Comparison of ENCODE assay signal across 9 mouse cellular contexts in genomic region chrY:1244421-1244820, GRCm38 (mm10). TPM values are rescaled to one million over a fixed set of nuclear protein-coding genes. Genes with fewer than 3 reads are reported as not detected.
DNase-seq lines count a peak whose midpoint lies in the region; ATAC-seq and TF ChIP-seq lines count a peak whose summit lies in the region.
"Had no signal": no experiment of that assay in that cellular context is flagged by ENCODE, and none has a peak within 500 bp of the region (broad histone marks: within the 10 kb centered on the region; RNA-seq: fewer than 3 reads in every experiment).

No protein-coding gene starts in this region.

- no peak for DNase-seq in kidney, adult 9 months
- no peak for DNase-seq in embryonic facial prominence, embryonic 10.5 days (ENCODE audit: low spot score)
- DNase-seq in hindbrain, postnatal 0 days (ENCODE audit: low spot score): no peak
- no peak for DNase-seq in layer of hippocampus, adult 11-12 months (ENCODE audit: low spot score)
- DNase-seq in spleen, postnatal 14 days (ENCODE audit: low spot score in 2 of 2): no peak
- DNase-seq in kidney, postnatal 25 days: no peak
- DNase-seq: layer of hippocampus, adult 9-11 months had no signal

- ATAC-seq in kidney, embryonic 16.5 days (ENCODE audit: low FRiP score, low TSS enrichment): no peak
- ATAC-seq in hindbrain, postnatal 0 days: no peak
- no peak for ATAC-seq in midbrain, embryonic 15.5 days (replicated peaks)

- H3K9ac ChIP-seq in kidney, embryonic 16.5 days (replicated peaks; ENCODE audit: low read length): no peak overlapping the region
- no peak overlapping the region for H3K9ac ChIP-seq in hindbrain, postnatal 0 days (replicated peaks; ENCODE audit: low read length)
- no peak overlapping the region for H3K9ac ChIP-seq in midbrain, embryonic 15.5 days

- H3K27me3 ChIP-seq in kidney, embryonic 16.5 days (ENCODE audit: insufficient read depth, low read length): no peaks in the 10 kb centered on the region
- H3K27me3 ChIP-seq in embryonic facial prominence, embryonic 10.5 days (replicated peaks; ENCODE audit: low read depth, poor library complexity, severe bottlenecking): no peaks in the 10 kb centered on the region
- H3K27me3 ChIP-seq in hindbrain, postnatal 0 days (ENCODE audit: insufficient read depth, low read length): no peaks in the 10 kb centered on the region
- H3K27me3 ChIP-seq in midbrain, embryonic 15.5 days (replicated peaks): no peaks in the 10 kb centered on the region

- H3K4me3 ChIP-seq in kidney, embryonic 16.5 days (ENCODE audit: low read length): peak overlapping the region; percentile 48
- peak overlapping the region; percentile 54 for H3K4me3 ChIP-seq in embryonic facial prominence, embryonic 10.5 days
- peak overlapping the region; percentile 37 for H3K4me3 ChIP-seq in hindbrain, postnatal 0 days (ENCODE audit: low read length)
- H3K4me3 ChIP-seq in midbrain, embryonic 15.5 days: peak overlapping the region; percentile 44

- WGBS in kidney, embryonic 16.5 days: 57% methylated on average over 5 of the region's 5 CpGs
- WGBS in embryonic facial prominence, embryonic 10.5 days: 62% methylated on average over 5 of the region's 5 CpGs
- 29% methylated on average over 3 of the region's 5 CpGs for WGBS in hindbrain, postnatal 0 days
- WGBS in midbrain, embryonic 15.5 days: 68% methylated on average over 5 of the region's 5 CpGs

- H3K36me3 ChIP-seq in kidney, embryonic 16.5 days (ENCODE audit: insufficient read depth, low read length): no peaks in the 10 kb centered on the region
- no peaks in the 10 kb centered on the region for H3K36me3 ChIP-seq in embryonic facial prominence, embryonic 10.5 days (replicated peaks)
- H3K36me3 ChIP-seq in hindbrain, postnatal 0 days (ENCODE audit: insufficient read depth, low read length): no peaks in the 10 kb centered on the region
- no peaks in the 10 kb centered on the region for H3K36me3 ChIP-seq in midbrain, embryonic 15.5 days (replicated peaks)

- TF ChIP-seq CTCF in hindbrain, postnatal 0 days (IDR thresholded peaks at IDR 0.05; ENCODE audit: low read depth): no peak

- no peaks in the 10 kb centered on the region for H3K4me1 ChIP-seq in kidney, embryonic 16.5 days (ENCODE audit: insufficient read depth, low read length)
- H3K4me1 ChIP-seq in embryonic facial prominence, embryonic 10.5 days: no peaks in the 10 kb centered on the region
- no peaks in the 10 kb centered on the region for H3K4me1 ChIP-seq in hindbrain, postnatal 0 days (ENCODE audit: insufficient read depth, low read length)
- H3K4me1 ChIP-seq in midbrain, embryonic 15.5 days: no peaks in the 10 kb centered on the region

- H3K27ac ChIP-seq in kidney, embryonic 16.5 days (ENCODE audit: low read length): no peak overlapping the region
- H3K27ac ChIP-seq in embryonic facial prominence, embryonic 10.5 days (replicated peaks): peak overlapping the region; percentile 83; the same call in 1 of the 2 replicates
- no peak overlapping the region for H3K27ac ChIP-seq in hindbrain, postnatal 0 days
- no peak overlapping the region for H3K27ac ChIP-seq in midbrain, embryonic 15.5 days

- no peaks in the 10 kb centered on the region for H3K9me3 ChIP-seq in kidney, embryonic 16.5 days (ENCODE audit: low read length)
- H3K9me3 ChIP-seq in embryonic facial prominence, embryonic 10.5 days: no peaks in the 10 kb centered on the region
- no peaks in the 10 kb centered on the region for H3K9me3 ChIP-seq in hindbrain, postnatal 0 days (ENCODE audit: low read length)
- no peaks in the 10 kb centered on the region for H3K9me3 ChIP-seq in midbrain, embryonic 15.5 days

- peak overlapping the region; percentile 31 for H3K4me2 ChIP-seq in kidney, embryonic 16.5 days (replicated peaks; ENCODE audit: low read depth, low read length)
- peak overlapping the region; percentile 44 for H3K4me2 ChIP-seq in hindbrain, postnatal 0 days (ENCODE audit: low read depth, low read length)
- peak overlapping the region; percentile 38 for H3K4me2 ChIP-seq in midbrain, embryonic 15.5 days

RNA-seq across cellular contexts. Expression of gene Uty, which starts 1.1 kb away (rescaled TPM):
- polyA plus RNA-seq in kidney, embryonic 16.5 days (2015; fragmentation: Nextera tagmentation; extraction: Ambion mirVana): 8.0 and 14.6 TPM in 2 replicates
- 12.8 and 16.4 TPM in 2 replicates for polyA plus RNA-seq in embryonic facial prominence, embryonic 10.5 days (2016; fragmentation: Nextera tagmentation; extraction: Ambion mirVana)
- 11.0 and 11.2 TPM in 2 replicates for total RNA-seq in hindbrain, postnatal 0 days (2014; rRNA removed)
- 13.4 TPM in 1 of 2 replicates, not detected in the other for polyA plus RNA-seq in hindbrain, postnatal 0 days (2015; fragmentation: Nextera tagmentation; extraction: Ambion mirVana)
- 6.7 and 7.1 TPM in 2 replicates for polyA plus RNA-seq in midbrain, embryonic 15.5 days (2015; fragmentation: Nextera tagmentation; extraction: Ambion mirVana)

RNA-seq across cellular contexts. Expression of gene Ddx3y, which starts 42.0 kb away (rescaled TPM):
- 14.7 and 27.6 TPM in 2 replicates for polyA plus RNA-seq in kidney, embryonic 16.5 days (2015; fragmentation: Nextera tagmentation; extraction: Ambion mirVana)
- 16.3 and 17.5 TPM in 2 replicates for polyA plus RNA-seq in embryonic facial prominence, embryonic 10.5 days (2016; fragmentation: Nextera tagmentation; extraction: Ambion mirVana)
- total RNA-seq in hindbrain, postnatal 0 days (2014; rRNA removed): 8.5 and 14.2 TPM in 2 replicates
- polyA plus RNA-seq in hindbrain, postnatal 0 days (2015; fragmentation: Nextera tagmentation; extraction: Ambion mirVana): 40.2 TPM in 1 of 2 replicates, not detected in the other
- polyA plus RNA-seq in midbrain, embryonic 15.5 days (2015; fragmentation: Nextera tagmentation; extraction: Ambion mirVana): 13.8 and 14.1 TPM in 2 replicates
